Mouse (Mus musculus): ENCODE measurements around the gene Fyb.

GRCm38 (mm10) chr15:6555536-6555935, 32.9 kb downstream of the Fyb start:
- TF ChIP-seq CTCF (conservative IDR thresholded peaks at IDR 0.05; ENCODE audit: low read length) (no peak), POU5F1 (IDR thresholded peaks at IDR 0.05; ENCODE audit: borderline replicate concordance, low read length) (no peak)
